Mouse (Mus musculus) mouse trophoblast stem cell (cell line): Measurements from ENCODE around the gene Abhd13.

Source experiments
- in situ Hi-C, 2 experiments: fragments of 300-500 bp; cut with MseI, MboI; formaldehyde crosslinking; loops; 2 replicates in 1 of 2; 3 replicates in 1 of 2; pipeline ENCODE4 v1.15.1; 2025

The Abhd13 gene

GRCm38 (mm10) chr8:9977573-9978314 lies at the start of gene Abhd13, which contains the start of gene Lig4:
Abhd13 (plus strand) TSS chr8:9977707.
Lig4 (minus strand) TSS chr8:9977686.
- in situ Hi-C loops = no loop called here

GRCm38 (mm10) chr8:9929746-9930445 lies 47.6 kb upstream of the Abhd13 start:
- in situ Hi-C loops = loop anchor here (25.0 kb wide), 2 partner anchors 593 to 693 kb away; no protein-coding TSS in a partner anchor

GRCm38 (mm10) chr8:9932711-9933110 lies 44.8 kb upstream of the Abhd13 start:
- in situ Hi-C loops = loop anchor here (25.0 kb wide), 2 partner anchors 595 to 695 kb away; no protein-coding TSS in a partner anchor

- in situ Hi-C loops = loop anchor here (25.0 kb wide), 2 partner anchors 598 to 698 kb away; no protein-coding TSS in a partner anchor
Measured at GRCm38 (mm10) chr8:9934891-9935565, 42.5 kb upstream of the Abhd13 start.

GRCm38 (mm10) chr8:9935574-9935973 lies 41.9 kb upstream of the Abhd13 start:
- in situ Hi-C loops = loop anchor here (25.0 kb wide), 2 partner anchors 598 to 698 kb away; no protein-coding TSS in a partner anchor

GRCm38 (mm10) chr8:9949134-9949890 lies 28.2 kb upstream of the Abhd13 start:
- in situ Hi-C loops = loop anchor here (25.0 kb wide), 2 partner anchors 612 to 712 kb away; no protein-coding TSS in a partner anchor

GRCm38 (mm10) chr8:9958338-9958737 lies 19.2 kb upstream of the Abhd13 start:
- in situ Hi-C loops = no loop called here

GRCm38 (mm10) chr8:9959919-9960318 lies 17.6 kb upstream of the Abhd13 start:
- in situ Hi-C loops = no loop called here

- in situ Hi-C loops = no loop called here
Measured at GRCm38 (mm10) chr8:9971866-9972265, 5.6 kb upstream of the Abhd13 start.

- in situ Hi-C loops = no loop called here
Measured at GRCm38 (mm10) chr8:9975276-9975675, 2.2 kb upstream of the Abhd13 start.

GRCm38 (mm10) chr8:9975898-9976611 lies 1.5 kb upstream of the Abhd13 start:
- in situ Hi-C loops = no loop called here

- in situ Hi-C loops = no loop called here
Measured at GRCm38 (mm10) chr8:9977016-9977415, 491 bp upstream of the Abhd13 start.

GRCm38 (mm10) chr8:9978475-9979230 lies 1.1 kb downstream of the Abhd13 start:
- in situ Hi-C loops = no loop called here

- in situ Hi-C loops = no loop called here
Measured at GRCm38 (mm10) chr8:9979746-9980145, 2.2 kb downstream of the Abhd13 start.

- in situ Hi-C loops = no loop called here
Measured at GRCm38 (mm10) chr8:9980188-9980587, 2.7 kb downstream of the Abhd13 start.

- in situ Hi-C loops = no loop called here
Measured at GRCm38 (mm10) chr8:10004115-10004514, 26.6 kb downstream of the Abhd13 start.

- in situ Hi-C loops = no loop called here
Measured at GRCm38 (mm10) chr8:10006156-10006985, 28.9 kb downstream of the Abhd13 start, which contains the start of gene Tnfsf13b. Tnfsf13b (plus strand) TSS chr8:10006467.

- in situ Hi-C loops = no loop called here
Measured at GRCm38 (mm10) chr8:10006986-10007659, 29.6 kb downstream of the Abhd13 start.
